Mouse (Mus musculus): ENCODE results near the gene Erc2. TPM values are rescaled to one million over a fixed set of nuclear protein-coding genes. Genes with fewer than 3 reads are reported as not detected.

Gene Erc2
- polyA plus RNA-seq, 1 experiment from 2014 or later: 90.7 TPM

DNA sequence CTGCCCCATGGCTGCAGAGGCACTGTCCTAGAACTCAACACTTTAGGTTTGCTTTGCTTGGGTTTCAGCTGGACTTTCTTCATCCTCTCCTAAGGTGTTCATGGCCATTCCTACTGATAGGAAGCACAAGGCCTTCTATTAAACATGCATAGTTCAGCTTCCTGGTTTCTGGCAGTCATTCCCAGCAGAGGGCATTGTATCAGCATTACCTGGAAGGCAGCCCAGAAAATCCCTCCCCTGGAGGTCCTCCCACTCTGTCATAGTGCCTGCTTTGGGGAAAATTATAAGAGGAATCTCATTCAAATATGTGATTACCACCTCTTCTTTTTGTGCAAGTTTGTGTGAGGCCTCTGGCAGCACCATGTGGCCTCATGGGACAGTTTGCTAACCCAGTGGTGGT is 199.6 kb downstream of the Erc2 start:
- no peak overlapping the region for H3K4me2 ChIP-seq (ENCODE audit: low read length)
- no peak overlapping the region for H3K9ac ChIP-seq (replicated peaks; ENCODE audit: low read length)
- ATAC-seq (ENCODE audit: low FRiP score, low TSS enrichment): no peak
- no peak overlapping the region for H3K27ac ChIP-seq (replicated peaks; ENCODE audit: low read depth, low read length)
- H3K36me3 ChIP-seq (ENCODE audit: control insufficient read depth, insufficient read depth, low read length): no peaks in the 10 kb centered on the region
- H3K9me3 ChIP-seq (ENCODE audit: control insufficient read depth, low read length): no peaks in the 10 kb centered on the region
- H3K4me3 ChIP-seq (replicated peaks; ENCODE audit: low read depth, low read length): no peak overlapping the region
- H3K27me3 ChIP-seq (ENCODE audit: control insufficient read depth, insufficient read depth, low read length): no peaks in the 10 kb centered on the region
- peak; percentile 61 for DNase-seq
- no peaks in the 10 kb centered on the region for H3K4me1 ChIP-seq (ENCODE audit: control insufficient read depth, insufficient read depth, low read length)

- Histone ChIP-seq H3K36me3 (ENCODE audit: control insufficient read depth, insufficient read depth, low read length) (no peaks in the 10 kb centered on the region), H3K4me1 (ENCODE audit: control insufficient read depth, insufficient read depth, low read length) (no peaks in the 10 kb centered on the region), H3K4me2 (ENCODE audit: low read length) (no peak overlapping the region), H3K4me3 (replicated peaks; ENCODE audit: low read depth, low read length) (no peak overlapping the region), H3K9me3 (ENCODE audit: control insufficient read depth, low read length) (no peaks in the 10 kb centered on the region), H3K27ac (replicated peaks; ENCODE audit: low read depth, low read length) (no peak overlapping the region), H3K9ac (replicated peaks; ENCODE audit: low read length) (no peak overlapping the region), H3K27me3 (ENCODE audit: control insufficient read depth, insufficient read depth, low read length) (no peaks in the 10 kb centered on the region)
- DNase-seq: no peak
- no peak for ATAC-seq (ENCODE audit: low FRiP score, low TSS enrichment)
- WGBS: 92% methylated on average over 6 of the region's 6 CpGs
Observed at GRCm38 (mm10) chr14:27822566-27822965, 200.3 kb downstream of the Erc2 start.

DNA sequence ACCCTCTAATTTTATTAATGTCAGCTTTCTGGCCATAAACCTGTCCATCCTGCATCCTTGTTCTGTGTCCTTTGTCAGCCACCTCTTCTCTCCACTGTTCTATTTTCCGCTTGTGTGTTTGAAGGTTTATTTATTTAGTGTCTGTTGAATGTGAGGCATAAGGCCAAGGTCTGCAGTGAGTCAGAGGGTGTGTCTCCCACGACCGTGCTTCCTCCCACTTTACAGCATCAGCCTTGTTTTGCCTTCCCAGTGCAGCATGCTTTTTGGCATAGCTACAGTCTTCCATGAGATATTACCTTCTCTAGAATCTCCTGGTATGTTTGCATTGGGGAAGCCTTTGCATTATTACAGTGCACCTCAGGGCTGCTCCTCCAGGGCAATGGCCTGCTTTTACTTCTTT is 200.8 kb downstream of the Erc2 start:
- Histone ChIP-seq H3K27ac (replicated peaks; ENCODE audit: low read depth, low read length) (no peak overlapping the region), H3K4me1 (ENCODE audit: control insufficient read depth, insufficient read depth, low read length) (no peaks in the 10 kb centered on the region), H3K4me3 (replicated peaks; ENCODE audit: low read depth, low read length) (no peak overlapping the region), H3K9me3 (ENCODE audit: control insufficient read depth, low read length) (no peaks in the 10 kb centered on the region), H3K9ac (replicated peaks; ENCODE audit: low read length) (no peak overlapping the region), H3K4me2 (ENCODE audit: low read length) (no peak overlapping the region), H3K27me3 (ENCODE audit: control insufficient read depth, insufficient read depth, low read length) (no peaks in the 10 kb centered on the region), H3K36me3 (ENCODE audit: control insufficient read depth, insufficient read depth, low read length) (no peaks in the 10 kb centered on the region)
- WGBS: 81% methylated on average over 3 of the region's 3 CpGs
- no peak for ATAC-seq (ENCODE audit: low FRiP score, low TSS enrichment)
- DNase-seq: no peak

DNA sequence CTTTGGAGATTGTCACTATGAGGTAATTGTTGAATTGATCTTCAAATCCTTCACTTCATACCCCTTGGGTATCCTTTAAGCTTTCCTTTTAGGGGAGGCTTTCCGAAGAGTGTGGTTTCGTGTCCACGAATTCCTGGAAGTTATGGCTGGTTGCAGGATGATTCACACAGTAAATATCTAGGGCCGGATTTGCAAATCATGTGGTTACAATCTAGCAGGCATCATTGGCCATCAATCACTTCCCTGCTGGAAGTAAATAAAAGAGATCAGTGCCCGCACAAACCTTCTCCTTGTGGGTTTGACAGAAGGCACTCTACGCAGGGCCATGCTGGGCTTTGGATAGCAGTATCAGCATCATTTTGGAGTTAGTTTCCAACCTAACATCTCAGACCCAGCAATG is 201.7 kb downstream of the Erc2 start:
- DNase-seq (no peak), ATAC-seq (ENCODE audit: low FRiP score, low TSS enrichment) (no peak)
- Histone ChIP-seq H3K27me3 (ENCODE audit: control insufficient read depth, insufficient read depth, low read length) (no peaks in the 10 kb centered on the region), H3K4me2 (ENCODE audit: low read length) (no peak overlapping the region), H3K4me1 (ENCODE audit: control insufficient read depth, insufficient read depth, low read length) (no peaks in the 10 kb centered on the region), H3K27ac (replicated peaks; ENCODE audit: low read depth, low read length) (no peak overlapping the region), H3K9ac (replicated peaks; ENCODE audit: low read length) (no peak overlapping the region), H3K9me3 (ENCODE audit: control insufficient read depth, low read length) (no peaks in the 10 kb centered on the region), H3K36me3 (ENCODE audit: control insufficient read depth, insufficient read depth, low read length) (no peaks in the 10 kb centered on the region), H3K4me3 (replicated peaks; ENCODE audit: low read depth, low read length) (no peak overlapping the region)
- WGBS: 88% methylated on average over 6 of the region's 6 CpGs

- Histone ChIP-seq H3K9ac (replicated peaks; ENCODE audit: low read length) (no peak overlapping the region), H3K4me1 (ENCODE audit: control insufficient read depth, insufficient read depth, low read length) (no peaks in the 10 kb centered on the region), H3K27me3 (ENCODE audit: control insufficient read depth, insufficient read depth, low read length) (no peaks in the 10 kb centered on the region), H3K36me3 (ENCODE audit: control insufficient read depth, insufficient read depth, low read length) (no peaks in the 10 kb centered on the region), H3K4me3 (replicated peaks; ENCODE audit: low read depth, low read length) (no peak overlapping the region), H3K4me2 (ENCODE audit: low read length) (no peak overlapping the region), H3K27ac (replicated peaks; ENCODE audit: low read depth, low read length) (no peak overlapping the region), H3K9me3 (ENCODE audit: control insufficient read depth, low read length) (no peaks in the 10 kb centered on the region)
- 92% methylated on average over 1 of the region's 1 CpGs for WGBS
- DNase-seq: no peak
- ATAC-seq (ENCODE audit: low FRiP score, low TSS enrichment): no peak
Observed at GRCm38 (mm10) chr14:27826829-27827228, 204.6 kb downstream of the Erc2 start.

DNA sequence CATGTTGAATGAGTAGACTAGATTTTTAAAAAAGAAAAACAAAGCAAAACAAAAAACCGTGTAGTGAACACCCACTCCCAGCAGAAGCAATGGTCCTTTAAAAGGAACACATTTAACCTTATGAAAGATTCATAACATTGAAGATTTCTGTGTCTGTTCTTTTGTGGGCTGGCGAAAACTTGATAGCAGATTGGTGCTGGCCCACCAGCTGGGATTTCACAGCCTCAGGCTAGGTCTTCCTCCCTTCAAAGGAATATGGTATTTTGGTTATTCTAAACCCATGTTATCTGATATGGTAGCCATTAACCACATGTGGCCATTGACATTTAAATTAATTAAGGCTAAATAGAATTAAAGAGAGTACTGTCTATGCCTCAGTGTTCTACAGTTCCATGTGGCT is 205.9 kb downstream of the Erc2 start:
- Histone ChIP-seq H3K4me1 (ENCODE audit: control insufficient read depth, insufficient read depth, low read length) (no peaks in the 10 kb centered on the region), H3K27ac (replicated peaks; ENCODE audit: low read depth, low read length) (no peak overlapping the region), H3K9ac (replicated peaks; ENCODE audit: low read length) (no peak overlapping the region), H3K36me3 (ENCODE audit: control insufficient read depth, insufficient read depth, low read length) (no peaks in the 10 kb centered on the region), H3K4me2 (ENCODE audit: low read length) (no peak overlapping the region), H3K4me3 (replicated peaks; ENCODE audit: low read depth, low read length) (no peak overlapping the region), H3K27me3 (ENCODE audit: control insufficient read depth, insufficient read depth, low read length) (no peaks in the 10 kb centered on the region), H3K9me3 (ENCODE audit: control insufficient read depth, low read length) (no peaks in the 10 kb centered on the region)
- ATAC-seq (ENCODE audit: low FRiP score, low TSS enrichment) (no peak), DNase-seq (no peak)
- WGBS: 37% methylated on average over 2 of the region's 2 CpGs

DNA sequence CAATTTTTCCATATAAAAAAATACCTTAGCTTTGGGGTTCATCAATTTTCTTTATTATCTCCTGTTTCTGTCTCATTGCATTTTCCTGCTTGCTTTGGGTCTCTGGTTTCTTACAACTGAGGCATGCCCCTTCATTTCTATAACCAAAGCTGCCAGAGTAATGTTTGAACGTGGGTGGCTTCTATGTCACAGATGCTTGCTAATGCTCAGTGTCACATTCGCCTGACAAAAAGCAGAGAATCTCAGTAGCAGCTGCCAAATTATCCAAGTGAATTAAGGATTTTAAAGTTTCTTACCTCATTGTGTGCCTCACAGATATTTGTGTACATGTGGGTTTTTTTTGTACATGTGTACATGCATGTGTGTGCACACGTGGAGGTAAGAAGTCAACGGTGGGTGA is 210.0 kb downstream of the Erc2 start:
- Histone ChIP-seq H3K36me3 (ENCODE audit: control insufficient read depth, insufficient read depth, low read length) (no peaks in the 10 kb centered on the region), H3K4me3 (replicated peaks; ENCODE audit: low read depth, low read length) (no peak overlapping the region), H3K4me2 (ENCODE audit: low read length) (no peak overlapping the region), H3K27me3 (ENCODE audit: control insufficient read depth, insufficient read depth, low read length) (no peaks in the 10 kb centered on the region), H3K9me3 (ENCODE audit: control insufficient read depth, low read length) (no peaks in the 10 kb centered on the region), H3K4me1 (ENCODE audit: control insufficient read depth, insufficient read depth, low read length) (no peaks in the 10 kb centered on the region), H3K9ac (replicated peaks; ENCODE audit: low read length) (no peak overlapping the region), H3K27ac (replicated peaks; ENCODE audit: low read depth, low read length) (no peak overlapping the region)
- DNase-seq (no peak), ATAC-seq (ENCODE audit: low FRiP score, low TSS enrichment) (no peak)
- WGBS: 85% methylated on average over 4 of the region's 4 CpGs

DNA sequence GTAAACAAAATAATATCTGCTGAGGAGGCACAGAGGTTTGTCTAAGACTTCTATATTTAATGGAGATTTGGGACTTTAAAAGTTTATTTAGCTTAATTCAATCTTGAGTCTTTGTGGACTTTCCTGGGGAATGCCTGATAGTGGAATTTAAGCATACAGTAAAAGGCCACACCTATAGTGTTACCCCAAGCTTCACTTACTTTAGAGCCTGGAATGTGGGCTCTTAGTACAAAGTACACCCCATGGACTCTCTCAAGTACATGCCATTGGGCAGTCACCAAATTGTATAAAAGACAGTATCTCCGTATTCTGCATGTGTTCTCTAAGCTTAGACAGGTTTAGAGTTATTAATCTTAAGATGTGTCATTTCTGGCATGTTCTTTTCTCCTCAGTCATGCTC is 213.1 kb downstream of the Erc2 start:
- no peaks in the 10 kb centered on the region for H3K4me1 ChIP-seq (ENCODE audit: control insufficient read depth, insufficient read depth, low read length)
- ATAC-seq (ENCODE audit: low FRiP score, low TSS enrichment): no peak
- no peak overlapping the region for H3K9ac ChIP-seq (replicated peaks; ENCODE audit: low read length)
- no peak overlapping the region for H3K4me2 ChIP-seq (ENCODE audit: low read length)
- H3K9me3 ChIP-seq (ENCODE audit: control insufficient read depth, low read length): no peaks in the 10 kb centered on the region
- H3K4me3 ChIP-seq (replicated peaks; ENCODE audit: low read depth, low read length): no peak overlapping the region
- WGBS: 80% methylated on average over 1 of the region's 1 CpGs
- no peaks in the 10 kb centered on the region for H3K27me3 ChIP-seq (ENCODE audit: control insufficient read depth, insufficient read depth, low read length)
- H3K36me3 ChIP-seq (ENCODE audit: control insufficient read depth, insufficient read depth, low read length): no peaks in the 10 kb centered on the region
- H3K27ac ChIP-seq (replicated peaks; ENCODE audit: low read depth, low read length): no peak overlapping the region
- DNase-seq: no peak

DNA sequence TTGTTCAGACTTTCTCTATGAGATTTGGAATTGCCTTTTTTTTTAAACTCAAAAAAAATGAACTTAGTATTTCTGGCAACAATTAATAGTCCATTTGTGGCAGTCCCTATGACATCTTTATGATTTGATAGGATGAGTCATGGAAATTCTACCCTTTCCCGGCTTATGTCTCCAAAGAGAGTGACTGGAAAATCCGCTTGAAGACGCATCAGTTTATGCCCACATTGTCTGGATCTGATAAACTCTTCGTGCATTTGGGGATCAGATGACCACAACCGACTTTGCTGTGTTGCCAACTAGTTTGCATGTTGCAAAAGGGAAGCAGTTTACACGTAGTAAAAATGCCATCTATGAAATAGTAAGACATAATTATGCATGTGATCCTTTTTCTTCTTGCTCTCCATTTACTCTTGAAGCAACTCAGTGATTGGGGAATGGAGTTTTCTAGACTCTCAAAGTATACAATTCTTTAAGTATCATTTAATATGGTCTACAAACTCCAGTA is 215.4 kb downstream of the Erc2 start:
- DNase-seq (no peak), ATAC-seq (ENCODE audit: low FRiP score, low TSS enrichment) (no peak)
- WGBS: 77% methylated on average over 6 of the region's 6 CpGs
- no peak overlapping the region for H3K9ac ChIP-seq (replicated peaks; ENCODE audit: low read length)
- no peaks in the 10 kb centered on the region for H3K27me3 ChIP-seq (ENCODE audit: control insufficient read depth, insufficient read depth, low read length)
- H3K36me3 ChIP-seq (ENCODE audit: control insufficient read depth, insufficient read depth, low read length): no peaks in the 10 kb centered on the region
- H3K4me1 ChIP-seq (ENCODE audit: control insufficient read depth, insufficient read depth, low read length): no peaks in the 10 kb centered on the region
- no peak overlapping the region for H3K4me2 ChIP-seq (ENCODE audit: low read length)
- no peak overlapping the region for H3K4me3 ChIP-seq (replicated peaks; ENCODE audit: low read depth, low read length)
- no peaks in the 10 kb centered on the region for H3K9me3 ChIP-seq (ENCODE audit: control insufficient read depth, low read length)
- no peak overlapping the region for H3K27ac ChIP-seq (replicated peaks; ENCODE audit: low read depth, low read length)

All from midbrain, embryonic 14.5 days (tissue).